Mouse (Mus musculus) B cell, adult 2 months (primary cell): ENCODE measurements around the gene Arhgap21.
A peak's percentile ranks its signal among the peaks of the same experiment; 100 is the strongest.

ENCODE experiments used
- DNase-seq, 2 experiments: peaks; one replicate each; pipeline ENCODE4 v3.0.0; 2022

The Arhgap21 gene

GRCm38 (mm10) chr2:20966176-20967100 lies 2.2 kb downstream of the Arhgap21 start:
- no peak for DNase-seq

GRCm38 (mm10) chr2:20965361-20965760 lies 3.3 kb downstream of the Arhgap21 start:
- no peak for DNase-seq

- DNase-seq = no peak
Measured at GRCm38 (mm10) chr2:20964461-20964860, 4.2 kb downstream of the Arhgap21 start.

GRCm38 (mm10) chr2:20963226-20963805 lies 5.4 kb downstream of the Arhgap21 start:
- DNase-seq = no peak

GRCm38 (mm10) chr2:20962284-20962683 lies 6.4 kb downstream of the Arhgap21 start:
- peak in 1 of 2 experiments; percentile 7 for DNase-seq

GRCm38 (mm10) chr2:20961825-20962224 lies 6.9 kb downstream of the Arhgap21 start:
- DNase-seq = peak; percentile 45 to 46

GRCm38 (mm10) chr2:20961295-20961694 lies 7.4 kb downstream of the Arhgap21 start:
- peak; percentile 5 to 6 for DNase-seq

GRCm38 (mm10) chr2:20960668-20961035 lies 8.0 kb downstream of the Arhgap21 start:
- DNase-seq = no peak

- no peak for DNase-seq
Measured at GRCm38 (mm10) chr2:20959906-20960667, 8.6 kb downstream of the Arhgap21 start.

- DNase-seq = no peak
Measured at GRCm38 (mm10) chr2:20959045-20959444, 9.6 kb downstream of the Arhgap21 start.

GRCm38 (mm10) chr2:20957995-20958394 lies 10.7 kb downstream of the Arhgap21 start:
- no peak for DNase-seq

GRCm38 (mm10) chr2:20956716-20957115 lies 12.0 kb downstream of the Arhgap21 start:
- no peak for DNase-seq

GRCm38 (mm10) chr2:20955996-20956395 lies 12.7 kb downstream of the Arhgap21 start:
- no peak for DNase-seq

- DNase-seq = no peak
Measured at GRCm38 (mm10) chr2:20955376-20955775, 13.3 kb downstream of the Arhgap21 start.

- no peak for DNase-seq
Measured at GRCm38 (mm10) chr2:20952716-20953115, 16.0 kb downstream of the Arhgap21 start.

- no peak for DNase-seq
Measured at GRCm38 (mm10) chr2:20949168-20949567, 19.5 kb downstream of the Arhgap21 start.

- DNase-seq = no peak
Measured at GRCm38 (mm10) chr2:20947036-20947435, 21.6 kb downstream of the Arhgap21 start.

GRCm38 (mm10) chr2:20945596-20945995 lies 23.1 kb downstream of the Arhgap21 start:
- no peak for DNase-seq

- no peak for DNase-seq
Measured at GRCm38 (mm10) chr2:20943730-20944454, 24.8 kb downstream of the Arhgap21 start.

- DNase-seq = no peak
Measured at GRCm38 (mm10) chr2:20943222-20943621, 25.5 kb downstream of the Arhgap21 start.

GRCm38 (mm10) chr2:20942434-20943198 lies 26.1 kb downstream of the Arhgap21 start:
- DNase-seq = no peak

- DNase-seq = no peak
Measured at GRCm38 (mm10) chr2:20941105-20941504, 27.6 kb downstream of the Arhgap21 start.
